Mouse (Mus musculus): ENCODE results near the gene Nags. TPM values are rescaled to one million over a fixed set of nuclear protein-coding genes. Genes with fewer than 3 reads are reported as not detected.
A peak's percentile ranks its signal among the peaks of the same experiment; 100 is the strongest.

Nags gene
- not detected in 3 replicates for total RNA-seq (2017)

GRCm38 (mm10) chr11:102145471-102146001 lies at the start of gene Nags:
TSS of gene Nags (plus strand) at chr11:102145513.
- no peak for ATAC-seq (replicated peaks; ENCODE audit: insufficient number of reproducible peaks, low FRiP score, low TSS enrichment, poor library complexity, severe bottlenecking)

DNA sequence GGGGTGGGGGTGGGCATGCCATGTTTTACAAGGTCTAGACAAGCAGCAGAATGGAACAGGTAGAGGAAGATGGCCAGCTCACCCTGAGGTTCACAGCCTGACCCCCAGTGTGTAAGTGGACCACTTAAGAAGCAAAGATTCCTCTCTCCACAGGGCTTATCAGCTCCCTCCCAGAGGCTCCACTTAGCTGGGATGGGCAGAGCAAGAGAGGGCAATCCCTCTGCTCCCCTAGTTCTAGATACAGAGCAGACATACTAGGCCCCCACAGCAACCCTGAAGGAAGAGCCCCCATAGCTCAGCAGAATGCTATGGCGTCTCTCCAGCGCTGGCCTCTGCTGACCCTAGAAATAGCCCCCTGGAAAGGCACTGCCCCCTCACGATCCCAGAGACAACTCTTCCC lies 49.6 kb upstream of the Nags start:
- no peak for ATAC-seq (replicated peaks; ENCODE audit: insufficient number of reproducible peaks, low FRiP score, low TSS enrichment, poor library complexity, severe bottlenecking)

- no peak for ATAC-seq (replicated peaks; ENCODE audit: insufficient number of reproducible peaks, low FRiP score, low TSS enrichment, poor library complexity, severe bottlenecking)
Measured at GRCm38 (mm10) chr11:102096446-102096845, 48.9 kb upstream of the Nags start.

DNA sequence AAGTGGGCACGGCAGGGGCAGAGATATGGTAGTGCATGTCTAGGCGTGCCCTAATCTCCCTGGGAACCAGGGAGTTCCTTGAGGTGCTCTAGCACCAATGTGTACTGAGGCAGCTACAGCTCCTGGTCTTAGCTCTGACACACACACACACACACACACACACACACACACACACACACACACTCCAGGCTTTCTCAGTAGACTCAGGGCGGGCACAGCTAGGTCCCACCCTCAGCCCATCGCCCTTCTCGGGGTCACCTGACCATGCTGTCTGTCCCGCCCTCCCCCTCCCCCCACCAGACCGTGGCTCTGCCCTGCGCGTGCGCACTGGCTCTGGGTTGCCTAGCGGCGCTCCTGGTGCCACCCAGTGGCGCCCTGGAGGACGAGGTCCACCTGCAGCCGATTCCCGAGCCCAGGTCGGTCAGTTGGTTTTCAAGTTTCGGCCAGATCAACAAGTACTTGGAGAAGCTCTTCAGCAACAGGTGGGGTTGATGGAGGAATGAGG lies 48.4 kb upstream of the Nags start:
- no peak for ATAC-seq (replicated peaks; ENCODE audit: insufficient number of reproducible peaks, low FRiP score, low TSS enrichment, poor library complexity, severe bottlenecking)

DNA sequence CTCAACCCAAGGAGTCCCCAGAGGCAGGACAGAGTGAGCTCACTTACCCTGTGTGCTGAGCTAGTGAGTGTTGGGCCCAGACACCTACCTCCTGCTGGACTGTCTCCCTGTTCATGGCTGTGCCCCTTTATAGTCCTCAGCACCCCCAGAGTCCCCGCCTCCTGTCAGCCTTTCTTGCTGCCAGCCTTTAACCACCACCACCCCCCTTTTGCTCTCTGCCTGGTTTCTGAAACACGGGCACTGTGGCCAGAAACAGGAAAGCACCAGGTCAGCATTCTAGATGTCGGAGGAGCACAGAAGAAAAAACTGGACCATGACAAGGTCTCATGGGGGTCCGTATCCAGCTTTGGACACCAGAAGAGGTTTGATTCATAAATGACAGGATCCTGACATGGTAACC lies 44.1 kb upstream of the Nags start, which contains the start of gene Ppy:
Gene Ppy (minus strand): TSS at position 101 of the 400 bp plus-strand sequence.
- no peak for ATAC-seq (replicated peaks; ENCODE audit: insufficient number of reproducible peaks, low FRiP score, low TSS enrichment, poor library complexity, severe bottlenecking)

GRCm38 (mm10) chr11:102102485-102103258 lies 42.6 kb upstream of the Nags start:
- ATAC-seq (replicated peaks; ENCODE audit: insufficient number of reproducible peaks, low FRiP score, low TSS enrichment, poor library complexity, severe bottlenecking), result no peak

DNA sequence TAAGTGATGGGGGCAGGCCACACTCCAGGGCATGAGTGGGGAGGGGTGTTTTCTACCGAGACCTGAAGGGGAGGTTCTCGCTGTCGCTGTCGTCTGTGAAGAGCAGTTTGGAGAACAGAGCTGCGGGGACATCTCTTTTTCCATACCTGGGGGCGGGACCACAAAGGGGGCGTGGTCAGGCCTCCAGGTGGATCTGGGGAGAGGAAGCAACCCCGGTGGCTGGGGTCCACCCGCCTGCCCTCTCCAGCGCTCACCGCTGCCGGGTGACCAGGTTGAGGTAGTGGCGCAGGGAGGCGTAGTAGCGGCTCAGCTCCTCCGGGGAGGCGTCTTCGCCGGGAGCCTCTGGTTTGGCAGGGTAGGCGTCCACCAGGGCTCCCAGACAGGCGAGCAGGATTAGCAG lies 38.4 kb upstream of the Nags start:
- ATAC-seq (replicated peaks; ENCODE audit: insufficient number of reproducible peaks, low FRiP score, low TSS enrichment, poor library complexity, severe bottlenecking), result no peak

DNA sequence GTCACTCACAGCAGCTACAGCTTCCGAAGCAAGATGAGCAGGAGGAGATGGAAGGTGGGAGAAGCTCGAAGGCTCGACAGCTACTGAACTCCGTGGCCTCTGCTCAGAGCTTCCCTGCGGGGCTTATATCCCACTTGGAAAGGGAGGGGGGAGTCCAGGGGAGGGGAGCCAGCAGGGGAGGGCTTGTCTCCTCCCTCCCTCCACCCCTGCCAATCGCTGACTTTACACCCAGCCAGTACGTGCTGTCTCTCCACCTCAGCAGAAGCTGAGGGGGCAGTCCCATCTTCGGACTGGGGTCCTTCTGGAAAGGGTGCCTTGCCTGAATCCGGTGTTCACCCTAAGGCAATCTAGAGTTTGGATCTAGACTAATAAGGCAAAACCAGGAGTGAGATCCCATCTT lies 37.6 kb upstream of the Nags start, which contains the start of gene Pyy:
Gene Pyy (minus strand): TSS at position 101 of the 400 bp plus-strand sequence.
- no peak for ATAC-seq (replicated peaks; ENCODE audit: insufficient number of reproducible peaks, low FRiP score, low TSS enrichment, poor library complexity, severe bottlenecking)

DNA sequence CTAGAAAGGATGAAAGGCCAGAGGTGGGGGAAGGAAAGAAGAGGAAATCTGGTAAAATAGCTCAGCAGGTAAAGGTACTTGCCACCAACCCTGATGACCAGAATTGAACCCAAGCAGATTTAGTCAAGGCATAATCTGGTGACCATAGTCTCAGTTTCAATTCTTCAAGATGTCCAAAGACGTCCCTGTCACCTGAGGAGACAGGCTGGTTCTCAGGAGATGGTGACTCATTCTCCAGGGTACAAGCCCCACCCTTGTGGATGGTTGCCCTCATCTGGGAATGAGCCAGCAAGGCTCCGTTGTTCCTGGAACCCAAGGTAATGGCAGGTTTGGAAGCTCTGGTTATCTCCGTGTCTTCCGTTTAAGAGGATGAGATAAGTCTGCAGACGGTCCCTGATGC lies 33.7 kb upstream of the Nags start:
- no peak for ATAC-seq (replicated peaks; ENCODE audit: insufficient number of reproducible peaks, low FRiP score, low TSS enrichment, poor library complexity, severe bottlenecking)

DNA sequence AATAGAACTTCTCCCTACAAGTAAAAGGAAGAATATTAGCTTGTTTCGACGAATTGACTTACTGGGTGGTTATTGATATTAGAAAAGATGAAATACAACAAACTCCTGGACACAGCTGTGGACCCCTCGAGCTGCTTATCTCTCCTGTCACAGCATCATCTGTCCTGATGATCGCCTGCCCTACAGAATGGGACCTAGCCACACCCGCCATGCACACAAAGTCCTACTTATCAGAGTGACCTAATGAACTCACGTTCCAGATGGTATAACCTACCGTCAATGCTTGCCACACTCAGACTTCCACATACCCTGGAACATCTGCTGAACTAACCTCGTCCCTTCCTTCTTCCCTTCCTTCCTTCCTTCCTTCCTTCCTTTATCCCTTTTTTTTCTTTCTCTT lies 29.1 kb upstream of the Nags start:
- no peak for ATAC-seq (replicated peaks; ENCODE audit: insufficient number of reproducible peaks, low FRiP score, low TSS enrichment, poor library complexity, severe bottlenecking)

GRCm38 (mm10) chr11:102117386-102117785 lies 27.9 kb upstream of the Nags start:
- no peak for ATAC-seq (replicated peaks; ENCODE audit: insufficient number of reproducible peaks, low FRiP score, low TSS enrichment, poor library complexity, severe bottlenecking)

GRCm38 (mm10) chr11:102134516-102134915 lies 10.8 kb upstream of the Nags start:
- ATAC-seq (replicated peaks; ENCODE audit: insufficient number of reproducible peaks, low FRiP score, low TSS enrichment, poor library complexity, severe bottlenecking), result no peak

DNA sequence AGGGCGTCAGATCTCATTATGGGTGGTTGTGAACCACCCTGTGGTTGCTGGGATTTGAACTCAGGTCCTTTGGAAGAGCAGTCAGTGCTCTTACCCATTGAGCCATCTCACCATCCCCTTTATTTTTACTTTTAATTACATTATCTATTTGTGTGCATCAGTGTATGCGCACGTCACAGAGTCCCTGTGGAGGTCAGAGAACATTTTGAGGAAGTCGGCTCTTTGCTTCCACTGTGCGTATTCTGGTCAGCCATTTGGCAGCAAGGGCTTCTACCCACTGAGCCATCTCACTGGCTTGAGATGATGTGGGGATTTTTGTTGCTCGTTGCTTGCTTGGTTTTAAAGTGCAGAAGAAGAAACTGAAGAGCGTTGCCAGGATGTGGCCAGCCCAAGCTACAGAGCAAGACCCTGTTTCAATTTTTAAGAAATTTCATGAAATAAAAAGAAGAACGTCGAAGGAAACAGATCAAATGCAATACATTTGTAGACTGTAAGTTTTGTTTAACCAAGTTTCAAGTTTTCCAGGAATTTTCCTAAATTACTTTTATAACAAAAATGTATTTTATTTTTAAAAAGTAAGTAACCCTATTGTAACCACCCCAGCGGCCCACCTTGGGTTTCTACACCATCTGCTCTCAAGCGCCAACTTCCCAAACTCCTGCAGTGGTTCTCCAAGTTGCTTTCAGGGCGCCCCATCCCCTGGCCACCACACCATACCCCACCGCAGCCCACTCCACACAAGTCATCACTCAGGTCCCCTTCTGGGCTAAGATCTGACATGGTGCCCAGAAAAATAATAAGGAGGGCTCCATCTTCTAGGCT lies 7.5 kb upstream of the Nags start:
- peak; percentile 60 for ATAC-seq (replicated peaks; ENCODE audit: insufficient number of reproducible peaks, low FRiP score, low TSS enrichment, poor library complexity, severe bottlenecking)

DNA sequence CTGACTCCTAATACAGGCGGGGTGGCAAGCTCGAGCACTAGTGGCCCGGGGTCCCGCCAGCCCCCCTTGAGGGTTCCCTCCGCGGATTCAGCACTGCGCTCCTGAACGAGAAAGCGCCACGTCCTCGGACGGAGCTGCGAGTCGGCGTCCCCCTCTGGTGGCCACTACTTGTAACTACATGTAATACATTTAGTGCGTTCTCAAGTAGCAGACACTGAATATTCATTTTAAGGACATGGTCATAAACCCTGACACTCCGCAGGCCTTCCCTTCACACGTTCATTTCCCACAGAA lies 6.9 kb upstream of the Nags start:
- ATAC-seq (replicated peaks; ENCODE audit: insufficient number of reproducible peaks, low FRiP score, low TSS enrichment, poor library complexity, severe bottlenecking), result peak; percentile 86

DNA sequence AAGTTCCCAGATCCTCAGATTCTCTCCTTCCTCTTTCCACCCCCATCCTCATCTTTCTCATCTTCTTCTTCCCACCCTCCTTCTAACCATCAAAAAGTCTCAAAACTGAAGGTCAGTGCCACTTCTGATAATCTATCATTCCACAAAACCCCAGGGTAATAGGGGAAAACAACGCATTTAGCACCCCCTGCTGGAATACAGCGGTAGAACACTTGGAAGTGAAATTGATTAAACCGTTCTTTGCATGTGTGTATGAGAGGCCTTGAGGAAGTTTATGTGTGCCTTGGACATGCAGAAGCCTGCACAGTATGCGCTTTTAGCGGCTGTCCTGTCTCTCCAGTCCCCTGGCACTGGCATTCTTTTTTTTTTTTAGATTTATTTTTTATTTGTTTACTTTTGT lies 4.8 kb upstream of the Nags start:
- peak; percentile 53; the same call in 1 of the 2 replicates for ATAC-seq (replicated peaks; ENCODE audit: insufficient number of reproducible peaks, low FRiP score, low TSS enrichment, poor library complexity, severe bottlenecking)

DNA sequence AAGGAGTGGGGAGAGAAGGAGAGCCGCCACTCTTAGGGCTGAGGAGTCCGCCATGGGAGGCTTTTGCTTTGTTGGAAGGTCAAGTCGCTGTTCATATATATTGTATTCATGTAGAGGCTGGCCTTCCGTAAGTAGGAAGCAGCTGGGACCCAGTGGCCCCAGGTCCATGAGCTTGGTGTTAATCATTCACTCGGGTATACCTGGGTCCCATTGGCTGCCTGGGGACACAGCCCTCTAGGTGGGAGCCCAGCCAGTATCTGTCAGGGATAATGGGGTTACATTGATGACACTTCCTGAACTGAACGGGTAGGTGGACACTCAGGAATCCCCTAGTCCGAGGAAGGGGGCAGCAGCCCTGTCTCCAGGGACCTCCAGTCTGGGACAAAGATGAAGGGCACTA lies 3.0 kb upstream of the Nags start:
- ATAC-seq (replicated peaks; ENCODE audit: insufficient number of reproducible peaks, low FRiP score, low TSS enrichment, poor library complexity, severe bottlenecking), result no peak

DNA sequence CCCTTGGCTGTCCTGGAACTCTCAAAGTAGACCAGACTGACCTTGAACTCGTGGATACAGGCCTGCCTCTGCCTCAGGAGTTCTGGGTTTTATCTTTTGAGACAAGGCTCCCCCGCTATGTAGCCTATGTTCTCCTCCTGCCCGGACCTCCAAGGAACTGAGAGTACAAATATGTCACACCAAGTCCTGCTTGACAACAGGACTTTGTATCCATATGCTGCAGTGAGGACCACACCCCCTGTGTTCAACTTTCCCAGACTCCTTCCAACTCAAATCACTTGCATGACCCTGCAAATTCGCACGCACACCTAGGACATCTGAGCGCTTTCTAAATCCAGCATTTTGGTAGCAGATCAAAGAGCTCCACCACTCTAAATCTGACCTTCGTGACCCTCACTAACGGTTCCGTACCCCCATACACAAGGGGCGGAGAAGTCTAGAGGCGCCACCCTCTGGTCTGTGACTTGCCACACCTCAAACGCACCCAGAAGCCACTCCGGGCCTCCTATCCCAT lies 299 bp upstream of the Nags start:
- no peak for ATAC-seq (replicated peaks; ENCODE audit: insufficient number of reproducible peaks, low FRiP score, low TSS enrichment, poor library complexity, severe bottlenecking)

DNA sequence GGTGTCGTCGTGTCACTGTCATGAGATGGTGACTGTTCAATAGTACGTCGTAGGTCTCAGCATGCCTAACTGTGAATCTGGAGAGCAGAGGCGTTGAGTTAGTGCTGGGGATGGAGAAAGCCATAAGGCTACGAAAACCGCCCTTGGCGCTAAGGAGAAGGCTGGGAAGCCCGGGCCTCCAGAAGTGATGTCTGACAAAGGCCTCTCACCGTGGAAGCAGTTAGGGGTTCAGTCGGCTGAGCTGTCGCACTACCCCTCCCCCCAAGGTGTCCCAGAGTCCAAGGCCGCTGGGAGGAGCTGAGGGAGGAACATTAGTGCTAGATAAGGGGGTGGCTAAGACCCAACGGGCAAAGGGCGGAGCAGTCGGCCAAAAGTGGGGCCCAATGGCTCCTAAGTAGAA lies 692 bp downstream of the Nags start:
- no peak for ATAC-seq (replicated peaks; ENCODE audit: insufficient number of reproducible peaks, low FRiP score, low TSS enrichment, poor library complexity, severe bottlenecking)

GRCm38 (mm10) chr11:102146531-102146930 lies 1.2 kb downstream of the Nags start:
- ATAC-seq (replicated peaks; ENCODE audit: insufficient number of reproducible peaks, low FRiP score, low TSS enrichment, poor library complexity, severe bottlenecking), result no peak

Data from monocyte, adult 5-6 weeks (primary cell).